Mouse (Mus musculus): ENCODE results near the gene Mrpl11.

- TF ChIP-seq CTCF (IDR thresholded peaks at IDR 0.05; ENCODE audit: control insufficient read depth, insufficient read depth, insufficient replicate concordance, low read depth, low read length) (no peak), POLR2A (IDR thresholded peaks at IDR 0.05; ENCODE audit: control insufficient read depth, low read depth, low read length) (no peak)
These were observed 53.0 kb downstream of the Mrpl11 start for GRCm38 (mm10) chr19:5014961-5015398.
